Mouse (Mus musculus): ENCODE measurements around the gene Tuba1b.
"Not testable (repeated sequence)": the region's sequence is repeated elsewhere in the genome, so short reads cannot be mapped to it uniquely, and the experiment has no call there.

The Tuba1b gene

DNA sequence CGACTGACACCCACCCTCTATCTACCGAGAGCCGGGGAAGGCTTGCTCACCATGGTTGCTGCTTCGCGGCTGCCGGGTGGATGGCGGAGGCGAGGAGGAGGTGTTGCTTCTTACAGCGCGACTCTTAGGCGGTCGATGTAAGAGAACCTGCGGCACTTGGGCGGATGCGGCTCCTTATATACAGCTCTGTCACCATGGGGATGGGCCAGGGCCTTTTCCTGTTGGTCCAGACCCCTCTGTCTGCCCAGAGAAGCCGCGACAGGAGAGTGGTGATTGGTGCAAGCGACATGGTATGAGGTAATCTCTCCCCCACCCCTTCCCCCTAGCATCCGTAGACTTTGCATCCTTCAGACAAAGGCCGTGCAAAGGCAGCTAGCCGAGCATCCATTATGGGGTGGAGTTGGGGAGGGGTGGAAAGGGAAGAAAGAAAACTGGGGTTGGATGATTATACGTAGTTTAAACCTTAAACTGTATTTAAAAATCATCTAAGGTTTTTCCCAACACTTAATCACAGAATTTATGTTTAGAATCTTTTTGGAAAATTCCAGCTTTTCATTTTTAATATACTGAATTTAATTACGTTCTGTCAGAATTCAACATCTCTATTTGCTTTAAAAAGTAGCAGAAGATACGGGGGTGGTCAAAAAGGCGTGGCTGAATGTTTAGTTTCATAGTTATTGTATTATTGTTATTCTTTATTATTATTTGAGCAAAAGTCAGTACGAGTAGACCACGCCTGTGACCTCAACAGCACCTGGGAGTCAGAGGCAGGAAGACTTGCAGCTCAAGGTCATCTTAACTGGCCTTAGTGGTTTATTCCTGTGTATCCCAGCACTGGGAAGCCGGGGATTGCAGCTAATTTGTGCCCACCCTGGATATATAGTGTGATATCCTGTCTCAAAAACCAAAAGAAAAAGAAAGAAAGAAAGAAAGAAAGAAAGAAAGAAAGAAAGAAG lies 19.3 kb upstream of the Tuba1b start, which contains the start of the genes Gm49450 and Tuba1a:
Gene Gm49450, minus strand, starts transcription at position 151 of the 956 bp plus-strand sequence.
Gene Tuba1a, minus strand, starts transcription at position 303 of the 956 bp plus-strand sequence.
- DNase-seq: peak; percentile 83

DNA sequence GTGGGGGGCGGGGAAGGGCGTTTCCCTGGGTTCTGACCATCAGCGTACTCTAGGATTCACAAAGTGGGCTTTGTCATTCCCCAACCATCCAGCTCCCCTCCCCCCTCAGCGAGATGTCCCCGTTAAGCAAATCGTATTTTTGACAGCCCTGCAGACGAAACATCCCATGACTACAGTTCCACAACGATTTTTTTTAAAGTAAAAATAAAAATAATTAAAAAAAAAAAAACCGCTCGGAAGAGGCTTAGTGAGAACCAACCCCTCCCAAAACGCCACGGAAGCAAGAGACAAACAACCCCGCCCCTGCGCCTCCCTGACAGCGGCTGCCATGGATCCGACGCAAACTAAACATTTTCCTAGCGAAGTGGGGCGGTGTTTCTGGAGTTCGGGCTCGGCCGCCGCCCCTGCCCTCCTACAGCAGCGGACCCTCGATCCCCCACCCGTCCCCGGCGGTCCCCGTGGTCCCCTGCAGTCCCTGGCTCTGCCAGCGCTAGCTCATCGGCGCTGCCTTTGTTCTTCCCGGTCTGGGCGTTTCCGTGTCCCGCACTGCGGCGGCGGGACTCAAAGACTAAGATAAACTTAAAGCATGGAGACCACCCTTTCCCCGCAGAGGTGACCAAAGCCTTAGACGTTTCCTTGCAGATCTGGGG lies 18.5 kb upstream of the Tuba1b start:
- peak; percentile 81 for DNase-seq

DNA sequence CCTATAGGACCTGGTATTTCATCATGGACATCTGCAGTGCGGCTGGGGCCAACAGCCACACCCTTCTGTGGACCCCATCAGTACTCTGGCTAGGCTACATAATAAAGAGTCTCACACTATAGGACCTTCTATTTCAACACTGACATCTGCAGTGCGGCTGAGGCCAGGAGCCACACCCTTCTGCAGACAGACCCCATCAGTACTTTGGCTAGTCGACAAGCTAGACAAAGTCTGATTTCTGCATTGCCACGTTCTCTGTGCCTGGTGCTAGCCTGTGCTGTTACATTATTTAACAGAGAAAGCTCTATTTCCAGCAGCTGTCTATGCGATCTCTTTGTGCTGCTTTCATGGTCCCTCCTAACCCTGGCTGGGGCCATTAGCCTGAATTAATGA lies 17.7 kb upstream of the Tuba1b start:
- DNase-seq: no peak

DNA sequence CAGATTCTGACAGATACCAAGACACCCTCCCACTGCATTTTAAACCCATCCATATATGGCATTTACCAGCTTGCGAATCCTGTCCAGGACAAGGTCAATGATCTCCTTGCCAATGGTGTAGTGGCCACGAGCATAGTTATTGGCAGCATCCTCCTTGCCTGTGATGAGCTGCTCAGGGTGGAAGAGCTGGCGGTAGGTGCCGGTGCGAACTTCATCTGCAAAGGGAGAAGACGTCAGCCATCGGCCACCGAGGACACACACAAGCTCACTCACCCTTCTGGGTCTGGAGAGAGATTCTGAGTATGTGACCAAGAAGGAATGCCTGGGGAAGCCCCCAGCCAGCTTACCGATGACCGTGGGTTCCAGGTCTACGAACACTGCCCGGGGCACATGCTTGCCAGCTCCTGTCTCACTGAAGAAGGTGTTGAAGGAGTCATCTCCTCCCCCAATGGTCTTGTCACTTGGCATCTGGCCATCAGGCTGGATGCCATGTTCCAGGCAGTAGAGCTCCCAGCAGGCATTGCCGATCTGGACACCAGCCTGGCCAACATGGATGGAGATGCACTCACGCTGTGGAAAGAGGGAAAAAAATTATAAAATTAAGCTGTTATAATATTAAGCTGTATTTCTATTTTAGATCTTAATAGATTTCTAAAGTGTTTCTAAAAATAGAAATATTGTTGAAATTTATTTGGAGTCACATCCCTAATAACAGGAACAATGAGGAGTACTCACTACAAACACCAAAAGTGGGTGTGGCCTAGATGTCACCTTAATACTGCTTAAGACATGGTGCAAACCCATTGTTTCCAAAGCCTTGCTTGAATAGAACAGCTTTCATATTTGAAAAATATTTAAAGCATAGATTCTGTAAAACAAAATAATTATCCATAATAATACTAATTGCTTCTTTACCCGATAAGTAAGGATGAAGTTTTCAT lies 17.0 kb upstream of the Tuba1b start:
- not testable (repeated sequence) for DNase-seq

DNA sequence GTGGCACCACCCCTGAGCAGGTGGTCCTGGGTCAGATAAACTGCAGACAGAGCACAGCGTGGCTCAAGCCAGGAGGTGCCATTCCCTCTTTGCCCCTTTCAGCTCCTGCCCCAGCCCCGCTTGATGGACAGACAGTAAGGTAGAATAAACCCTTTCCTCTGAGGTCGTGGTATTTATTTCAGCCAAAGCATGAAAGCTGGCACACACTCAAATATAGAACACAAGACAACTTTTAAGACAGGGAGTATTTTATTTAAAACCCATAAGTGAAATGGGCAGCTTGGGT lies 15.2 kb upstream of the Tuba1b start:
- no peak for DNase-seq

DNA sequence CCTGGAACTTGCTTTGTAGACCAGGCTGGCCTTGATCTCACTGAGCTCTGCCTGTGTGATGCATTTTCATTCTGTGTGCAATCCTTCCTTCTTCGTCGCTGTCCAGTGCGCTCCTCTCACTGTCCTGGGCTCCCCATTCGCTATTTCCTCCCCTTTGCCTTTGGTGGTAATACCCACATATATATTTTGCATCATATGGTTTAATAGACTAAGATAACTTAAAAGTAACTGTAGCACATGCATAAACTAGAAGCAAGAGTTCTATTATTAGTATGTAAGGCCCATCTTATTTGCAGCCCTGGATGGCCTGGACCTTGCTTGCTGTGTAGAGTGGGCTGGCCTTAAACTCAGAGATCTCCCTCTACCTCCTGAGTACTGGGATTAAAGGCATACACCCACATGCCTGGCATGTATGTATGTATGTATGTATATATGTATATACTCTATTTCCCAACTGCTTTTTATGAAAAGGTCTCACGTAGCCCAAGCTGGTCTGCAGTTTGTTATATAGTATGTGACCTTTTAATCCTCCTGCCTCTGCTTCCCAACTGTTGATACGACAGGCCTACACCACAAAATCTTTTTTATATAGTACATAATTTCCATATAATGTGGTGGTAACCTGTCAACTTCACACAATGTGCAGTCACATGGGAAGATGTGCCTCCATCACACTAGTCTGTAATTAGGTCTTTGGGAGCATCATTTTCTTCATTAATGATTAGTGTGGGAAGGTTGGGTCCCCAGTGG lies 14.7 kb upstream of the Tuba1b start:
- DNase-seq: no peak

DNA sequence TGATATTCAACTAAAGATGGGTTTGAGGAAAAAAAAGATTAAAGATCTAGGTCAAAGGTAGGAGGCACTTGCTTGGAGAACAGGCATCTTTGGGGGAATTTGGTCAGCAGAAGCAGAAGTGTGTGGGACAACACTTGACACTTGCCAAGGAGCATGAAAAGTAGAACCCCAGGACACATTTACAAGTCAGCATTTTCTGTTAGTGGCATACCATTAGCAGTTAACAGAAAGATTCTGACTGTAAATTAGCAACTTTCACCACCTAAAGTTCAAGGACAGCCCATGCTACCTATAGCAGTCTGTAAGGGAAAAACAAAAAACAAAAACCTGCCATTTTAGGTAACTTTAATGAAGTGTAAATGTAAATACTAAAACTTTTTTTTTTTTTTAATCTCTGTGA lies 14.0 kb upstream of the Tuba1b start:
- DNase-seq: no peak

DNA sequence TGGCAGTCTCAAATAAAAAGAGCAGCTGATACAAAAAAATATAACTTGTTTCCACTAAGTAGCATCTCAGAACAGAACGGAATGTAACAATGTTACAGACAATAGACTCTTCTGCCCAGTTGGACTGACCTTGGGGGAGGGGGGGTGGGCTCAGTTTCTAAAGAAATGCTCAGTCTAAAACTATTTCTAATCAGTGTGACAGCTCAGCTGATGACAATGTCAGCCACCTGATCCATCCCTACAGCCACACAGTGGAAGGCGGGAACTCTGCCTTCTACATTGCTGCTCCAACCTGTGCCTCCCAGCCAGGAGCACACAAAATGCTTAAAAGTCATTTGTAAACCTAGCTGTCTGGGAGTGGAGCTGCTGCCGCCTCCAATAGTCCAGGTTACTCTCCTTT lies 13.5 kb upstream of the Tuba1b start:
- DNase-seq: no peak

DNA sequence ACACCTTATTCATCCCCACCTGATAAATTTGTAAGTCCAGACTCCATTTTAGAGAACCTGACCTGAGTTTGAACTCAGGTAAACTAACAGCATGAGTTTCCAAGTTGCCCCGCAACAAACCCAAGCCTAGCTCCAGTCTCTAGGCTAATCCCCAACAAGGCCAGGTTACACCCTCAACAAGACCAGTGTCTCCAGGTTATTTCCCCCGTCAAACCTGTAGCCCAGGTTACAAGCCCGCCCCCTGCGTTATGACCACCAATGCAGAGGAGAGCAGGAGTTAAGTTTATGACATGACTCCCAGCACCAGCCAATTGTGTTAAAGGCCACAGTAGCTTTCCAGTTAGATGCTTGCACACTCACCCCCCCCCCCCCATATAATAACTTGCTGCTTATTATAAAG lies 8.8 kb upstream of the Tuba1b start:
- DNase-seq: no peak

DNA sequence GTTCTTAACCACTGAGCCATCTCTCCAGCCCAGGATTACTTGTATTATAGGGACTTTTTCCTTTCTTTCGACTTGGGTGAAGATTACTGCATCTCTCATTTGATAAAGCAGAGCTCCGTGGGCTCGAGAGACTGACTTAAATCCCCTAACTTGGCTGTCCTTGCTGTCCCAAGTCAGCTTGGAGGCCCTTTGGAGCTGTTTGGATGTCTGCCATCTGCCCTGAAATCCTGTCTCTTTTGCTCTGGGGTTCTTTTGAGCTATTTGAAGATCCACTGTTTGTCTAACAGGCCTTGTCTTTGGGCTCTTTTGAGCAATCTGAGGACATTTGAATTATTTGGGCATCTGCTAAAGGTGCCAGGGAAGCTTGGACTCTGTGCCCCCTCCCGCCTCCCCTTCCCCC lies 7.7 kb upstream of the Tuba1b start:
- DNase-seq: no peak

DNA sequence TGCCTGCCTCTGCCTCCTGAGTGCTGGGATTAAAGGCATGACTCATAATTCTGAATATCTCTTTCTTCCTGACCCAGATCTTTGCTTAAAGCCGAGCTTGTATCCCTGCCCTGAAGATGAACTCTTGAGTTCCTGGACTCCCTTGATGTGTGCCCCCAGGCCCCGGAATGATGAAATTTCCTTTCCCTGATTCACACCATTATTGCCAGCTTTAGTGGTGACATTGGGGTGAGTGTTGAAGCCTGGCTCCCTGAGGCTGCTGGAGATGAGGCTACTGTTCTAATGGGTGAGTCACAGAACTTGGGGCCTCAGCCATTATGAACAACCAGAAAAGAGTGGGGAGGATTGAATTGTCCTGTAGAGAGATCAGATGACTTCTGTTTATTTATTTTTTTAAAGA lies 7.2 kb upstream of the Tuba1b start:
- no peak for DNase-seq

DNA sequence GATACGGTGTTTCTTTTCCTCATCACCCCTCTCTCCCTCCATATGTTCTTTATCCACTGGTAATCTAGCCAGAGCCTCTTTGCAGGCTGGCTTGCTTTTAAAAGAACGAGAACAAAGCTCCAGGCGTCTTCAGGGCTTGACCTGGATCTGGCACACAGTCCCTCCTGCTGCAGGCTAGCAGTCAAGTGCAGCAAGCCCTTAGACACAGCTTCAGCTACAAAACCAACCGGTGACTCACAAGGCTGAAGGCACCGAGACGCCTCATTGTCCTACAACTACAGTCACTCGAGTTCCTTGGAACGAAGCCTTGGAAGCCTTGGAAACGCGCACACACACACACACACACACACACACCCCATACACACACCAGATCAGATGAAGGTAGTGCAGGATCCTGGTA lies 6.5 kb upstream of the Tuba1b start:
- DNase-seq: no peak

DNA sequence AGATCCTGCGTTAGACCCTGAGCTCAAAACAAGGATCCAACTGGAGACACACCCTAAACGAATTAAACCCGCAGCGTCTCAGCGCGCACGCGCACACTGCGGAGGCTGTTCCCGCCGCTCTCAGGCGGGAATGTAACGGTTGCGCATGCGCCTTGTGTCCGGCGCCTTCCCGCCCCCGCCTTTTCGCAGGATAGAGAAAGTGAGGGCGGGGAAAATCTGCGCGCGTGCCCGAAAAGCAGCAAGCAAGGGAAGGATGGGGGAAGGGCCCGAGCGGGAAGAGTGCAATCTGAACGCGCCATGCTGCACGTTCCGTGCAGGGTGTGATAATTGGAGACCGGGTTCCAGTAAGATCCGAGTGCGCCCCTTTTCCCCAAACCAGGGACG lies 540 bp downstream of the Tuba1b start:
- peak; percentile 95 for DNase-seq

DNA sequence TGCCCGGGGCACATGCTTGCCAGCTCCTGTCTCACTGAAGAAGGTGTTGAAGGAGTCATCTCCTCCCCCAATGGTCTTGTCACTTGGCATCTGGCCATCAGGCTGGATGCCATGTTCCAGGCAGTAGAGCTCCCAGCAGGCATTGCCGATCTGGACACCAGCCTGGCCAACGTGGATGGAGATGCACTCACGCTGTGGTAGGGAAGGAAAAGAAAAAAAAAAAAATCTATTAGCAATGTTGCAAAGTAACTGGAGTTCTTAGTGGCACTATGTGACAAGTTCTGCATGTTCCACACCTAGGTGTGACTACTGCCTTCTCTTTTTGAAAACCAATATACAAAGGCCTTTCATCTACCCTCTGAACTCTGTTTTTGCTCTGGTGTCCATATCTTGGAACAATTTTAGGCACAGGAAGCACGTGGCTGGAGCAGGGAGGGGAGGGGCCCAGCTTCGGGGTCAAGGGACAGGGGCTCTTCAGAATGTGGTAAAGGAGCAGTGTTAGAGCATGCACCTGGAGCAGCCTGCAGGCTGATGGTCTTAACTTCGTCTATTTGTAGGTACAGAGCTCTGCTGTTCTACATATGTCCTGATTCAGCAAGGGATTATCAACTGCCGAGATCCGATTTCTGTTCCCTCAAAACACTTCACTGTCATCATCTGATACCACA lies 1.2 kb downstream of the Tuba1b start:
- DNase-seq: not testable (repeated sequence)

DNA sequence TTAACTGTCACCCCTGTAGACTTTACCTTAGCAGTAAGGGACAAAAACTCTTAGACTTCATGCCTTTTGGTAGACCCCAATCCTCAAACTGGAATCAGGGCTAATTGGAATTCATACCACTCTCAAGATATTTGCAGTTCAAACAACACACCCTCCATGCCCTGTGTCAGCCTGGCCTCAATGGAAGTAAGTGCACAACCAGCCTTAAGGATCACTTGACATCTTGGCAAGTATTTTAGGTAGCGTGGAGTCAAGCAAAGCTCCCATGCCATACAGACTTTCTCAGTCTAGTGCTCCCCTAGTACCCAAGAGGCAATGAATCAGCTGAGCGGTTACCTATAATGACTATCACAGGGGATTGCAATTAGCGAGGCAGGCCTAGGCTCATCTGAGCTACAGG lies 3.4 kb downstream of the Tuba1b start:
- DNase-seq: no peak

DNA sequence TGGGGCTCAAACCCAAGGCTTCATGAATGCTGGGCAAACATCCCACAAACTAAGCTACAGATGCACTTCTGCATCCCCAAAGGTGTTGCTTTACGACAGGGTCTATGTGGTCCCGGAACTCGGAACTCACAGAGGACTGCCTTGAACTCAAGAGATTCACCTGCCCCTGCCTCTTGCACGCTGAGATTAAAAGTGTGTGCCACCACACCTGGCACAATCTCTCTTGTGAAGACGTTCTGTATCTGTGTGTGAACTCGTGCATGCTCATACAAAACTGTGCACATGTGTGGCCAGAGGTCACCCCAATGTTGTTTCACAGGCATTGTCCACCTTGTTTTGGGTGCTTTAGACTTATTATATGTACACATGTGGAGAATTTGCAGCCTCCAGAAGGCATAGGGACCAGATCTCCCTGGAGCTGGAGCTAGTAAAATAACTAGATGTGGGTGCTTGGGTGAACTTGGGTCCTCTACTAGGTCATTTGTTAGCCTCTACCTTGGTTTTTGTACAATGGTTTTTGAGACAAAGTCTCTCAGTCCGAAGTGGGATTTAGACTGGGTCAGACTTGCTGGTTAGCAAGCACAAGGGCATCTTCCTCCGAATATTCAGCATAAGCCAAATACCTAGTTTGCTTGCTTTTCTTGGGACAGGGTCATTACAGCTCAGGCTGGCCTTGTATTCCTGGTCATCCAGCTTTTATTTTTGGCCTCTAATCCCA lies 4.2 kb downstream of the Tuba1b start:
- DNase-seq: no peak

DNA sequence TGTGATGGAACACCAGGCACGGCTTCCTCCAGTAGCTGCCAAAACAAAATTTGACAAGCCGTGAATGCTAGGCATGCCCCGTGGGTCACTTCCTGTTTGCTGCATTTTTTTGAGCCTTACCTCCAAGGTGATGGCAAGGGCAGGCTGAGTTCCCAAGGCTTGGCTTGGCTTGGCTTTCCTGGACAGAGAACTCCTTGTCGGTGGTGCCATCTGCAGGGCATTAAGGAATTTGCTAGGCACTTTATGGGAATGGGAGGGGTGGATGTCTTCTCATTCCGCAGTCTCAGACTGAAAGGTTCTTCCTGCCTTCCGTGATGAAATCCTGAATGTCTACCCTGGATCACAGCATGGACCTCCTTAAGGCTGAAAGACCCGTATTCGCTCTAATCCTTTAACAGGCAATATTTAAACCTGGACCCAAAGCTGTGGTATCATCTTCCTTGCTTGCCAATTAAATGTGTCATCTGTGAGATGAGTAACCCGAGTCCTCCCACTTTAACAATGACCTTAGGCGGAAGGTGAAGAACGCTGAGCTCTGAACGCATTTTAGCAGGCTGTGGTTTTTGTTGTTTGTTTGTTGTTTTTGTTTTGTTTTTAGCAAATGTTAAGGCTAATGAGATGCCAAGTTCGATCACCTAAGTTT lies 5.6 kb downstream of the Tuba1b start:
- peak; percentile 87 for DNase-seq

DNA sequence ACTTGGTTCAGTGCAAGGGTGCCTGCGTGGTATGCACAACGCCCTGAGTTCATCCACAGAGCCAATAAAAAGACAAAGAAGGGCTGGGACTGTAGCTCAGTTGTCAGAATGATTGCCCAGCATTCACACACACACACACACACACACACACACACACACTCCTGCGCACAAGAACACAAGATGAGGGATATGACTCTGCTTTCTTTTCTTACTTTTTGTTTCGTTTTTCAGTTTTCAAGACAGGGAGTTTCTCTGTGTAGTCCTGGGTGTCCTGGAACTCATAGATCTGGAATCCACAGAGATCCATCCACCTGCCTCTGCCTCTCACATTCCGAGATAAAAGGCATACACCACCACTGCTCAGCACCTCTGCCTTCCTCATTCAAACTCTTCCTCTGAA lies 6.8 kb downstream of the Tuba1b start:
- no peak for DNase-seq

DNA sequence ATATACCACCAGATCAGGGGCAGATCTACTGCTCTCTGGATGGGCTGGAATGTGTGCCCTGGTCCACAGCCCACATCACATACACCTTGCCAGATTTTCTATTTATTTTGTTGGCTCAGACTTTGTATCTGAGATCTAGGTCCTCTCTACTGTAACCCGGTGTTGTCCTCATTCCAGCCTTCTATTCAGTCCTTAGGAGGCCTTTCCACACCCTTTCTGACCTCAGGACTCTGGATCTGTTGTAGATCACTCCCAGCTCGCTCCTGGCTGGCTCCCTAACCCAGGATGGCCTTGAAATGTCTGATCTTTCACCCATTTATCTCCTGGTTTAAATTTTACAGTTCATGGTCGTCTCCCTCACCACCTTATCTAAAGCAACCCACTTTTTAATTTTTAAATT lies 9.7 kb downstream of the Tuba1b start:
- DNase-seq: no peak

DNA sequence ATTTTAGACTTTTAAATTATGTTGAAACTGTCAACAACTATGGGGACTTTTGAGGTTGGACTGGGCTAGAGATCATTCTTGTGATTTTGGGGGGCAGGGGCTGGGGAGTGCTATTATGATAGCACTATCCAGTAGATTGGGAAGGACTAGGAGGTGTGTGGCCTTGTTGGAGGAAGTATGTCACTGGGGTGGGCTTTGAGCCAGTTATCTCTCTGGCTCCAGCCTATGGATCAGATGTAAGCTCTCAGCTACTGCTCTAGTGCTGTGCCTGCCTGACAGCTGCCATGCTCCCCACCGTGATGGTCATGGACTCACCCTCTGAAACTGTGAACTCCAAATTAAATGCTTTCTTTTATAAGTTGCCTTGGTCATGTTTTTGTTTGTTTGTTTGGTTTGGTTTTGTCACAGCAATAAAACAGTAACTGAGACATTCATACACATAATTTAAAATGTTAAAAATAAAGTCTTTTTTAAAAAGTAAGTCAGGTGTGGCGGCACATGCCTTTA lies 11.3 kb downstream of the Tuba1b start:
- no peak for DNase-seq

DNA sequence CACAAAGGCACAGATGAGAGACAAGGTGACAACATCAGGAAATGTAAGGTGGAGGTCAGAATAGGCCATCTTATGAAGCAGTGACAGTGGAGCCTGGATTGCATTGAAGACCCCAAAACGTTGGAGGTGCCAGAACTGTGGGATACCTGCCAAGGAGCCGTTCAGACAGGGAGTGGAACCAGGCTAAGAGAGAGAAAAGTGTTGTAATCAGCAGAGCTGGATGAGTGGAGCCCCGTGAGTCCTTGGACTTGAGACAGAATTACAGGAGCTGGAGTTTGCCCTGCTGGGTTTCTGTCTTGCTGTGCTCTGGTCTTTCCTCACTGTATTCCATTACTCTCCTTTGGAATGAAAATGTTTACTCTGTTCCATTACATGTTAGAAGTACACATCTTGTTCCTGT lies 11.8 kb downstream of the Tuba1b start:
- peak; percentile 60 for DNase-seq
